Mouse (Mus musculus): ENCODE results near the gene Arhgap19. TPM values are rescaled to one million over a fixed set of nuclear protein-coding genes. Genes with fewer than 3 reads are reported as not detected.

The Arhgap19 gene
- polyA plus RNA-seq, 1 experiment from 2014 or later, result 40.9 TPM

GRCm38 (mm10) chr19:41813374-41813773 lies 11.5 kb upstream of the Arhgap19 start:
- ATAC-seq (ENCODE audit: insufficient read depth) (no peak), DNase-seq (no peak)
- no peak for TF ChIP-seq CTCF (IDR thresholded peaks at IDR 0.05; ENCODE audit: low read depth)
- WGBS, result 88% methylated on average over 4 of the region's 4 CpGs
- Histone ChIP-seq H3K4me2 (no peak overlapping the region), H3K36me3 (ENCODE audit: insufficient read depth) (no peaks in the 10 kb centered on the region), H3K9ac (no peak overlapping the region), H3K27ac (ENCODE audit: low read depth) (no peak overlapping the region), H3K4me1 (ENCODE audit: insufficient read depth) (0 out of 2 replicates have a peak, but pooled peaks cover 3% of the 10 kb centered on the region), H3K27me3 (ENCODE audit: insufficient read depth, low read length) (no peaks in the 10 kb centered on the region), H3K9me3 (ENCODE audit: low read depth, low read length) (no peaks in the 10 kb centered on the region), H3K4me3 (ENCODE audit: low read depth, low read length) (no peak overlapping the region)

GRCm38 (mm10) chr19:41812525-41812924 lies 10.7 kb upstream of the Arhgap19 start:
- Histone ChIP-seq H3K9ac (no peak overlapping the region), H3K4me3 (ENCODE audit: low read depth, low read length) (no peak overlapping the region), H3K4me2 (no peak overlapping the region), H3K27ac (ENCODE audit: low read depth) (no peak overlapping the region), H3K27me3 (ENCODE audit: insufficient read depth, low read length) (no peaks in the 10 kb centered on the region), H3K9me3 (ENCODE audit: low read depth, low read length) (no peaks in the 10 kb centered on the region), H3K4me1 (ENCODE audit: insufficient read depth) (0 out of 2 replicates have a peak, but pooled peaks cover under 1% of the 10 kb centered on the region), H3K36me3 (ENCODE audit: insufficient read depth) (no peaks in the 10 kb centered on the region)
- WGBS, result 87% methylated on average over 10 of the region's 10 CpGs
- no peak for DNase-seq
- ATAC-seq (ENCODE audit: insufficient read depth), result no peak
- no peak for TF ChIP-seq CTCF (IDR thresholded peaks at IDR 0.05; ENCODE audit: low read depth)

- DNase-seq, result no peak
- H3K9me3 ChIP-seq (ENCODE audit: low read depth, low read length), result no peaks in the 10 kb centered on the region
- WGBS, result 71% methylated on average over 5 of the region's 5 CpGs
These were observed 8.2 kb upstream of the Arhgap19 start for GRCm38 (mm10) chr19:41810074-41810473.

GRCm38 (mm10) chr19:41808104-41808634 lies 6.3 kb upstream of the Arhgap19 start:
- H3K4me1 ChIP-seq (ENCODE audit: insufficient read depth), result no peaks in the 10 kb centered on the region
- no peak for TF ChIP-seq CTCF (IDR thresholded peaks at IDR 0.05; ENCODE audit: low read depth)
- no peak overlapping the region for H3K4me2 ChIP-seq
- H3K27ac ChIP-seq (ENCODE audit: low read depth), result no peak overlapping the region
- no peaks in the 10 kb centered on the region for H3K9me3 ChIP-seq (ENCODE audit: low read depth, low read length)
- no peaks in the 10 kb centered on the region for H3K27me3 ChIP-seq (ENCODE audit: insufficient read depth, low read length)
- no peak overlapping the region for H3K4me3 ChIP-seq (ENCODE audit: low read depth, low read length)
- 67% methylated on average over 8 of the region's 8 CpGs for WGBS
- ATAC-seq (ENCODE audit: insufficient read depth), result no peak
- no peak overlapping the region for H3K9ac ChIP-seq
- no peak for DNase-seq
- H3K36me3 ChIP-seq (ENCODE audit: insufficient read depth), result no peaks in the 10 kb centered on the region

More at GRCm38 (mm10) chr19:41810074-41810473, 8.2 kb upstream of the Arhgap19 start:
- Histone ChIP-seq H3K4me1 (ENCODE audit: insufficient read depth) (no peaks in the 10 kb centered on the region), H3K27me3 (ENCODE audit: insufficient read depth, low read length) (no peaks in the 10 kb centered on the region), H3K36me3 (ENCODE audit: insufficient read depth) (no peaks in the 10 kb centered on the region), H3K4me2 (no peak overlapping the region), H3K4me3 (ENCODE audit: low read depth, low read length) (no peak overlapping the region), H3K27ac (ENCODE audit: low read depth) (no peak overlapping the region), H3K9ac (no peak overlapping the region)
- no peak for ATAC-seq (ENCODE audit: insufficient read depth)
- TF ChIP-seq CTCF (IDR thresholded peaks at IDR 0.05; ENCODE audit: low read depth), result no peak

GRCm38 (mm10) chr19:41807497-41807896 lies 5.7 kb upstream of the Arhgap19 start:
- WGBS, result 74% methylated on average over 9 of the region's 9 CpGs
- no peak for TF ChIP-seq CTCF (IDR thresholded peaks at IDR 0.05; ENCODE audit: low read depth)

GRCm38 (mm10) chr19:41805831-41806230 lies 4.0 kb upstream of the Arhgap19 start:
- no peak for DNase-seq
- Histone ChIP-seq H3K9me3 (ENCODE audit: low read depth, low read length) (no peaks in the 10 kb centered on the region), H3K9ac (no peak overlapping the region), H3K27ac (ENCODE audit: low read depth) (no peak overlapping the region), H3K36me3 (ENCODE audit: insufficient read depth) (no peaks in the 10 kb centered on the region), H3K27me3 (ENCODE audit: insufficient read depth, low read length) (no peaks in the 10 kb centered on the region), H3K4me2 (no peak overlapping the region), H3K4me1 (ENCODE audit: insufficient read depth) (no peaks in the 10 kb centered on the region), H3K4me3 (ENCODE audit: low read depth, low read length) (no peak overlapping the region)
- ATAC-seq (ENCODE audit: insufficient read depth), result no peak
- WGBS, result 87% methylated on average over 4 of the region's 4 CpGs
- peak; percentile 38 for TF ChIP-seq CTCF (IDR thresholded peaks at IDR 0.05; ENCODE audit: low read depth)

More at GRCm38 (mm10) chr19:41807497-41807896, 5.7 kb upstream of the Arhgap19 start:
- ATAC-seq (ENCODE audit: insufficient read depth), result no peak
- Histone ChIP-seq H3K9me3 (ENCODE audit: low read depth, low read length) (no peaks in the 10 kb centered on the region), H3K27ac (ENCODE audit: low read depth) (no peak overlapping the region), H3K9ac (no peak overlapping the region), H3K27me3 (ENCODE audit: insufficient read depth, low read length) (no peaks in the 10 kb centered on the region), H3K36me3 (ENCODE audit: insufficient read depth) (no peaks in the 10 kb centered on the region), H3K4me2 (no peak overlapping the region), H3K4me3 (ENCODE audit: low read depth, low read length) (no peak overlapping the region), H3K4me1 (ENCODE audit: insufficient read depth) (no peaks in the 10 kb centered on the region)
- no peak for DNase-seq

GRCm38 (mm10) chr19:41803322-41803721 lies 1.5 kb upstream of the Arhgap19 start:
- no peak overlapping the region for H3K27ac ChIP-seq (ENCODE audit: low read depth)
- H3K36me3 ChIP-seq (ENCODE audit: insufficient read depth), result no peaks in the 10 kb centered on the region
- 44% methylated on average over 7 of the region's 7 CpGs for WGBS
- H3K4me2 ChIP-seq, result no peak overlapping the region
- H3K4me1 ChIP-seq (ENCODE audit: insufficient read depth), result 0 out of 2 replicates have a peak, but pooled peaks cover 5% of the 10 kb centered on the region
- H3K9me3 ChIP-seq (ENCODE audit: low read depth, low read length), result no peaks in the 10 kb centered on the region
- no peaks in the 10 kb centered on the region for H3K27me3 ChIP-seq (ENCODE audit: insufficient read depth, low read length)
- peak; percentile 52 for TF ChIP-seq CTCF (IDR thresholded peaks at IDR 0.05; ENCODE audit: low read depth)
- no peak for ATAC-seq (ENCODE audit: insufficient read depth)
- DNase-seq, result peak; percentile 39
- H3K4me3 ChIP-seq (ENCODE audit: low read depth, low read length), result no peak overlapping the region
- no peak overlapping the region for H3K9ac ChIP-seq

Data from lung, embryonic 14.5 days (tissue).